In the genomic region with DNA sequence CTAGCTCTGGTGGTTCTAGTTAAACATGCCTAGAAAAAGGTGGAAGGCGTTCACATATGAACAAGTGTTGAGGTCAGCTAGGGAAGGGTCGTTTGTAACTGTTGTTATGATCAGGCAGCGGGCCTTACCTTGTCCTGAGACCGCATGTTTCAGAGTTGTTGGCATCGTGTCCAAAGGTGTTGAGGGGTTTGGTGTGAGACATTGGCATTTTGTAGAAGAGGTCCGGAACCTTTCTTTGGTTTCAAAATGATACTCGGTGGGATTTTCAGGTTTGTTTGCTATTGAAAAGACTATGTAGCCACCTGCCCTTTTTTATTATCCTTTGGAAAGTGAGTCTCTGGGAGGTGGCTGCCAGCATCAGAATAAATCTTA, we compare ENCODE assay signal across 9 mouse cellular contexts. TPM values are rescaled to one million over a fixed set of nuclear protein-coding genes. Genes with fewer than 3 reads are reported as not detected.
A peak's percentile ranks its signal among the peaks of the same experiment; 100 is the strongest.
DNase-seq lines count a peak whose midpoint lies in the region; ATAC-seq and TF ChIP-seq lines count a peak whose summit lies in the region.
"Had no signal": no experiment of that assay in that cellular context is flagged by ENCODE, and none has a peak within 500 bp of the region (broad histone marks: within the 10 kb centered on the region; RNA-seq: fewer than 3 reads in every experiment).

No protein-coding gene starts in this region.

- TF ChIP-seq CTCF in left cerebral cortex, adult 2 months (IDR thresholded peaks at IDR 0.05), result no peak

- peaks cover 15% of the 10 kb centered on the region for H3K27me3 ChIP-seq in intestine, embryonic 14.5 days (replicated peaks; ENCODE audit: control insufficient read depth, insufficient read depth, low read length)
- H3K27me3 ChIP-seq in neural tube, embryonic 13.5 days, result peaks cover 48% of the 10 kb centered on the region

- no peaks in the 10 kb centered on the region for H3K36me3 ChIP-seq in intestine, embryonic 14.5 days (ENCODE audit: control insufficient read depth, insufficient read depth, low read length)
- H3K36me3 ChIP-seq in neural tube, embryonic 13.5 days, result no peaks in the 10 kb centered on the region

- WGBS in intestine, embryonic 14.5 days, result 60% methylated on average over 7 of the region's 7 CpGs
- 61% methylated on average over 7 of the region's 7 CpGs for WGBS in neural tube, embryonic 13.5 days

- peak overlapping the region; percentile 95 for H3K4me2 ChIP-seq in intestine, embryonic 14.5 days (ENCODE audit: low read length)
- peak overlapping the region; percentile 98 for H3K4me2 ChIP-seq in neural tube, embryonic 13.5 days

- intact Hi-C loops in left cerebral cortex, adult 2 months (cut with DNase I), result no loop called here
- intact Hi-C loops in left cerebral cortex, postnatal 10 days (cut with DNase I), result loop anchor here (5.0 kb wide), 2 partner anchors 69 to 211 kb away; no protein-coding TSS in a partner anchor

- DNase-seq in cerebellum, adult 9-10 months, result peak; percentile 68
- no peak for DNase-seq in cerebellum, postnatal 25 days
- no peak for DNase-seq in left cerebral cortex, adult 2 months (ENCODE audit: extremely low spot score in 1 of 2, low spot score in 2 of 2)
- DNase-seq in left cerebral cortex, postnatal 10 days (ENCODE audit: extremely low spot score in 1 of 2, low spot score in 2 of 2), result no peak
- DNase-seq in intestine, embryonic 14.5 days (ENCODE audit: low spot score), result no peak
- no peak for DNase-seq in adrenal gland, postnatal 36 days
- no peak for DNase-seq in gastrocnemius, adult 18-20 months (ENCODE audit: low spot score)
- DNase-seq: adrenal gland, adult 8-10 months had no signal

- peaks cover 9% of the 10 kb centered on the region; the same call in 1 of the 2 replicates for H3K4me1 ChIP-seq in intestine, embryonic 14.5 days (replicated peaks; ENCODE audit: control insufficient read depth, insufficient read depth, low read length)
- H3K4me1 ChIP-seq in neural tube, embryonic 13.5 days (replicated peaks), result peaks cover 21% of the 10 kb centered on the region

- peak overlapping the region; percentile 86 for H3K4me3 ChIP-seq in left cerebral cortex, adult 2 months
- H3K4me3 ChIP-seq in intestine, embryonic 14.5 days (ENCODE audit: low read depth, low read length), result 0 out of 2 replicates have a peak overlapping the region, but pooled peaks have one; percentile 62
- H3K4me3 ChIP-seq in neural tube, embryonic 13.5 days, result peak overlapping the region; percentile 62

- H3K27ac ChIP-seq in left cerebral cortex, adult 2 months, result peak overlapping the region; percentile 99
- no peak overlapping the region for H3K27ac ChIP-seq in intestine, embryonic 14.5 days (ENCODE audit: low read depth)
- H3K27ac ChIP-seq in neural tube, embryonic 13.5 days (replicated peaks), result no peak overlapping the region

- no peak for ATAC-seq in intestine, embryonic 14.5 days (replicated peaks; ENCODE audit: low FRiP score, low TSS enrichment, low read depth)
- no peak for ATAC-seq in neural tube, embryonic 13.5 days (ENCODE audit: low read depth)

- H3K9me3 ChIP-seq in intestine, embryonic 14.5 days (ENCODE audit: control insufficient read depth, low read length), result no peaks in the 10 kb centered on the region
- no peaks in the 10 kb centered on the region for H3K9me3 ChIP-seq in neural tube, embryonic 13.5 days

- H3K9ac ChIP-seq in intestine, embryonic 14.5 days (ENCODE audit: low read length), result no peak overlapping the region
- no peak overlapping the region for H3K9ac ChIP-seq in neural tube, embryonic 13.5 days

RNA-seq across cellular contexts. Expression of gene Klf9, which starts 2.0 kb away (rescaled TPM):
- total RNA-seq in left cerebral cortex, adult 2 months (2021), result 100 to 1,000 TPM; 200 to 205 TPM
- 100 to 1,000 TPM; 150 to 182 TPM for total RNA-seq in left cerebral cortex, postnatal 10 days (2021)
- 1.8 and 2.0 TPM in 2 replicates for polyA plus RNA-seq in intestine, embryonic 14.5 days (2014; fragmentation: Nextera tagmentation; extraction: Ambion mirVana)
- polyA plus RNA-seq in neural tube, embryonic 13.5 days (2015; fragmentation: Nextera tagmentation; extraction: Ambion mirVana), result 1.5 and 2.1 TPM in 2 replicates
- 10 to 100 TPM; 79.4 to 87.7 TPM for total RNA-seq in adrenal gland, postnatal 36 days (2021)
- total RNA-seq in gastrocnemius, adult 18-20 months (2021), result 100 to 1,000 TPM; 105 to 142 TPM
